Mouse (Mus musculus) neural tube, embryonic 14.5 days (tissue): ENCODE results near the gene Kdm8. TPM values are rescaled to one million over a fixed set of nuclear protein-coding genes. Genes with fewer than 3 reads are reported as not detected.

Experiments used
- ATAC-seq: fragments of 200-750 bp; cut with Nextera tagmentation; 2 replicates; pipeline ENCODE4 v1.8.0; 2017; ENCODE audit warnings: low read depth, mild to moderate bottlenecking, moderate TSS enrichment, moderate library complexity
- H3K27ac ChIP-seq: fragments of 300-500 bp; sonication (generic); 2 replicates; pipeline ENCODE4 v1.5.1; 2014; ENCODE audit warnings: low read depth, mild to moderate bottlenecking, control low read depth, low read length, moderate library complexity, mixed read lengths
- H3K27me3 ChIP-seq: fragments of 300-500 bp; sonication (generic); 2 replicates; pipeline ENCODE4 v1.6.1; 2014; ENCODE audit warnings: low read length; ENCODE audit not compliant: control insufficient read depth, insufficient read depth
- H3K36me3 ChIP-seq: fragments of 300-500 bp; sonication (generic); 2 replicates; pipeline ENCODE4 v1.6.1; 2014; ENCODE audit warnings: low read length, mixed read lengths; ENCODE audit not compliant: control insufficient read depth, insufficient read depth
- H3K4me1 ChIP-seq: fragments of 300-500 bp; sonication (generic); 2 replicates; pipeline ENCODE4 v1.6.1; 2014; ENCODE audit warnings: low read length; ENCODE audit not compliant: control insufficient read depth, insufficient read depth
- H3K4me2 ChIP-seq: fragments of 300-500 bp; sonication (generic); 2 replicates; pipeline ENCODE4 v1.6.1; 2014; ENCODE audit warnings: mild to moderate bottlenecking, low read depth, low read length, control low read depth
- H3K4me3 ChIP-seq: fragments of 300-500 bp; sonication (generic); 2 replicates; pipeline ENCODE4 v1.5.1; 2014; ENCODE audit warnings: low read depth, low read length, control low read depth, mixed read lengths
- H3K9ac ChIP-seq: fragments of 300-500 bp; sonication (generic); replicated peaks from 2 replicates; pipeline ENCODE4 v1.6.1; 2014; ENCODE audit warnings: low read depth, mild to moderate bottlenecking, control low read depth, low read length, mixed read lengths
- H3K9me3 ChIP-seq: fragments of 300-500 bp; sonication (generic); 2 replicates; pipeline ENCODE4 v1.6.1; 2016; ENCODE audit warnings: low read length; ENCODE audit not compliant: control insufficient read depth
- WGBS: fragments of 180-500 bp; shearing (Covaris S2); extraction: QIAGEN DNeasy Blood & Tissue Kit; methylation state at CpG from one replicate; pipeline ENCODE4 v1.1.7; 2014; 5-methylcytosine and 5-hydroxymethylcytosine counted together
- polyA plus RNA-seq: library from polyadenylated mRNA; unstranded; fragments of >200 nt; fragmentation: Nextera tagmentation; extraction: Ambion mirVana; gene quantifications from 2 replicates; pipeline ENCODE4 v1.2.1, GENCODE M21; 2014

Gene Kdm8
- polyA plus RNA-seq, 1 experiment from 2014 or later: 4.9 TPM

DNA sequence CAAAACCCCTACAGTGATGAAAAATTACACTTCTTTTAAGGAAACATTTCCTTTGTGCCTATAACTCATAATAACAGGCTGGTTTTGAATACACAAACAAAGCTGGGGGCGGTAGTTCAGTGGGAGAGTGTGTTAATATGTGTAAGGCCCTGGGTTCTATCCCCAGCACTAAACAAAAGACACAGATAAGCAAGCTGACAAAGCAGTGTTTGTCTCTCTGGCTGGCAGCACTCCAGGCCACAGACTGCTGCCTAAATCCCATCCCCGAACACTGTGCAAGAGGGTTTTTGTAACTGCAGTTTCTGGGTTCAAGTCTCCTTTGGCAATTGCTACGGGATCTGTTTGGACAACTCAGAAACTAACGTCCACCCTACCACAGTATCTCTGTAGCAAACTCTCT lies 2.2 kb upstream of the Kdm8 start:
- Histone ChIP-seq H3K27ac (no peak overlapping the region), H3K36me3 (no peaks in the 10 kb centered on the region), H3K4me2 (no peak overlapping the region), H3K27me3 (no peaks in the 10 kb centered on the region), H3K9me3 (no peaks in the 10 kb centered on the region), H3K4me1 (peaks cover 13% of the 10 kb centered on the region; the same call in 1 of the 2 replicates), H3K9ac (no peak overlapping the region), H3K4me3 (no peak overlapping the region)
- WGBS: 78% methylated on average over 4 of the region's 4 CpGs
- ATAC-seq: no peak

DNA sequence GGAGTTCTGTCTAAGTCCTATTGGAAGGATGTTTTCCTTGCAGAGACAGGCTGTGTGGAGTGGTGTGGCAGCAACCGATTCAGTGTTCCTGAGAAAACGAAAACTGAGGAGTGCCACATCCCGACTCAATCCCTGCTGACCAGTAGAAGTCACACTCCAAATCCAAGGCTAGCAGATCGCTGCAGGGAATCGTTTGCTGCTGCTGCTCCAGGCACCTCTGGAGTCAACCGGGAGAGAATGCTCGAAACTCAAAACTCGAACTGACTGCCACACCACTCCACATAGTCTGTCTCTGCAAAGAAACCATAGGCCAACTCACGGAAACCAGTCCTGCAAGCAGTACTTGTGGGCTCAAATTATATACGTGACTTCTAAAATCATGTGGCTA lies 406 bp upstream of the Kdm8 start:
- Histone ChIP-seq H3K27me3 (no peaks in the 10 kb centered on the region), H3K9ac (peak overlapping the region; percentile 58), H3K9me3 (no peaks in the 10 kb centered on the region), H3K4me2 (peak overlapping the region; percentile 92), H3K36me3 (no peaks in the 10 kb centered on the region), H3K27ac (peak overlapping the region; percentile 91), H3K4me3 (peak overlapping the region; percentile 37), H3K4me1 (peaks cover 13% of the 10 kb centered on the region; the same call in 1 of the 2 replicates)
- WGBS: 20% methylated on average over 10 of the region's 10 CpGs
- peak; percentile 2; the same call in 1 of the 2 replicates for ATAC-seq

DNA sequence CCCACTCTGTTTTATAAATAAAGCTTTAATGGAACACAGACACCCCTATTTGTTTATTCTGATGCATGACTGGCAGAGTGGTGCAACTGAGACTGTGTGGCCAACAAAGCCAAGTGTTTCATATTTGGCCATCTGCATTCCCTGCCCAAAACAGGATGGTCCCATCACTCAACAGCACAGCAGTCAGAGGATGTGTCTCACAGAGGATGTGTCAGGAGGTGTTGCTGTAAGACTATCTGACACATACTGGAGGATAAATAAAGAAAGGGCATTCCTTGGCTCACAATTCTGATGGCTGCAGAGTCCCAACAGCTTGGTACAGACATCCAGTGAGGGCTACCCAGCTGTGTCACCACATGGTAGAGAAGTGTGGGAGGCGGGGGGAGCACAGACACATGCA lies 6.2 kb downstream of the Kdm8 start:
- Histone ChIP-seq H3K27ac (no peak overlapping the region), H3K9me3 (no peaks in the 10 kb centered on the region), H3K4me3 (no peak overlapping the region), H3K27me3 (no peaks in the 10 kb centered on the region), H3K4me2 (no peak overlapping the region), H3K4me1 (peaks cover 2% of the 10 kb centered on the region; the same call in 1 of the 2 replicates), H3K9ac (no peak overlapping the region), H3K36me3 (no peaks in the 10 kb centered on the region)
- WGBS: 47% methylated on average over 1 of the region's 1 CpGs
- ATAC-seq: no peak

DNA sequence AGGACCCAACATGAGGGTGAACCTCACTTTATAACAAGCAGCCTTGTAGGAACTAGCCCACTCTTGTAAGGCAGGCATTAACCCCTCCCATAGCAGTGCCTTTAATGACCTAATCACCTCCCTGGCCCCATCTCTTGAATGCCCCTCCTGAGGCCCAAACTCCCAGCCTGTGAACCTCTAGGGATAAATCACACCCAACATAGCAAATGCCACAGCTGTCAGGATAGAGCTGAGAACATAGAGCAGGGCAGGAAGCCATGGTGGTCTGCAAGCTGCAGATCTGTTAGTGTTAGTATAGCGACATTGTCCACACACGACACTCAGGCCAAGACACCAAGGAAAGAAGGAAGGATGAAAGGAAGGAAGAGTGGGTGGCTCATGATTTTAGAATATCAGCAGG lies 6.6 kb downstream of the Kdm8 start:
- 87% methylated on average over 2 of the region's 2 CpGs for WGBS
- H3K4me3 ChIP-seq: no peak overlapping the region

DNA sequence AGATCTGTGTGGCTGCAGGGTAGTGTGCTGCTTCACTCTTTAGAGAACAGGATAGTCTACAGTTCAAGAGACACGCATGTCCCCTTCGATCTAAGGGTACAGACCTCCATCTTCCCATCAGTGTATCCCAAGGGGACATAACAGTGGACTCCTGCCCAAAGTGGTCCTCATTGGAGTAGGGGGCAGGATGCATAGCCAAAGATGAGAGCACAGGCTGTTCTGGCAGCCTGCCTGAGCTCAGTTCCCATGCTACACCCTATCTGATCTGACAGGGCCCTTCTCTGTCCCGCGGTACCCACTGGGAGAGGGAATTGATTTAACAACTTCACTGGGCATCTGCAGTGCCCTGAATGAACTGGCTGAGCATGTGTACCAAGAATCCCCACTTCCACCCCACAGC lies 9.2 kb downstream of the Kdm8 start:
- ATAC-seq: no peak
- Histone ChIP-seq H3K4me2 (no peak overlapping the region), H3K4me3 (no peak overlapping the region), H3K27ac (no peak overlapping the region), H3K27me3 (no peaks in the 10 kb centered on the region), H3K9ac (no peak overlapping the region), H3K4me1 (no peaks in the 10 kb centered on the region), H3K9me3 (no peaks in the 10 kb centered on the region), H3K36me3 (no peaks in the 10 kb centered on the region)
- 95% methylated on average over 4 of the region's 4 CpGs for WGBS

More for the DNA sequence above, 6.6 kb downstream of the Kdm8 start:
- Histone ChIP-seq H3K27ac (no peak overlapping the region), H3K9ac (no peak overlapping the region), H3K36me3 (no peaks in the 10 kb centered on the region), H3K4me2 (no peak overlapping the region), H3K4me1 (no peaks in the 10 kb centered on the region), H3K9me3 (no peaks in the 10 kb centered on the region), H3K27me3 (no peaks in the 10 kb centered on the region)
- no peak for ATAC-seq

DNA sequence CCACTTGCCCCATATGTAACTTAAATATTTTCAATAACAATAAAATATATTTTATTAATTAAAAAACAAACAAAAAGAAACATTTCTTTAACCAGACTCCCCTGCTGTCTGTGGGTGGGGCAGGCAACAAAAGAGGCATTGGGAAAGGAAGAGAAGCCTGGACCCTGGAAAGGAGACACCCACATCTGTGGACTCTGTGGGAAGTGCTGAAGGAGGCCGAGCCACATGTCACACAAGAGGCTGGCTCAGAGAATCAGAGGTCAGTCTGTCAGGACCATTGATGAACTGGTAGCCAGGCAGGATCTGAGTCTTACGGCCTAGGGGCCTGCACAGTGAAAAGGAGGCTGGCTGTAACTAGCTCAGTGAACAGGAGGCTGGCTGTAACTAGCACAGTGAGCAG lies 17.7 kb downstream of the Kdm8 start:
- Histone ChIP-seq H3K9me3 (no peaks in the 10 kb centered on the region), H3K4me2 (no peak overlapping the region), H3K27me3 (no peaks in the 10 kb centered on the region), H3K36me3 (peaks cover 11% of the 10 kb centered on the region; the same call in 1 of the 2 replicates), H3K27ac (no peak overlapping the region), H3K9ac (no peak overlapping the region), H3K4me3 (no peak overlapping the region), H3K4me1 (no peaks in the 10 kb centered on the region)
- 57% methylated on average over 2 of the region's 2 CpGs for WGBS
- ATAC-seq: no peak

DNA sequence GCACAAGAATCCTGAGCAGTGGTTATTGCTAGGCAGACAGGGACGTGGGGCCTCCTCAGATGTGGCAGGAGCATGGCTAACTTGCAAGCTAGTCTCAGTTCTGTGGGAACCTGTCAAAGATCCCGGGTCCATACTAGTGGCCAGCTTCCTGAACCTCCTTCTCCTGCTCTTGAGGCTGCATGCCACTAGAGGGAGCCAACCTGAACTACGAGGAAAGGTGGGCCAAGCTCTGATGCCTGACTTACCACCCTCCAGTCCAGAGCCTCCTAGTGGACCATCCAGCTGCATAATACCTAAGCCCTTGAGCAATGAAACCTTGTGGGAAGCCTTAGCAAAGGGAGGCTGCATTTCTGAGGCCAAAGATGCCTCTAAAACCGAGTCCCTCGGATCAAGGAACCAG lies 25.5 kb downstream of the Kdm8 start:
- Histone ChIP-seq H3K36me3 (peaks cover 15% of the 10 kb centered on the region), H3K4me3 (no peak overlapping the region), H3K27me3 (no peaks in the 10 kb centered on the region), H3K9me3 (no peaks in the 10 kb centered on the region), H3K4me1 (no peaks in the 10 kb centered on the region), H3K27ac (no peak overlapping the region), H3K9ac (no peak overlapping the region), H3K4me2 (no peak overlapping the region)
- 38% methylated on average over 5 of the region's 5 CpGs for WGBS
- peak; percentile 56; the same call in 1 of the 2 replicates for ATAC-seq

DNA sequence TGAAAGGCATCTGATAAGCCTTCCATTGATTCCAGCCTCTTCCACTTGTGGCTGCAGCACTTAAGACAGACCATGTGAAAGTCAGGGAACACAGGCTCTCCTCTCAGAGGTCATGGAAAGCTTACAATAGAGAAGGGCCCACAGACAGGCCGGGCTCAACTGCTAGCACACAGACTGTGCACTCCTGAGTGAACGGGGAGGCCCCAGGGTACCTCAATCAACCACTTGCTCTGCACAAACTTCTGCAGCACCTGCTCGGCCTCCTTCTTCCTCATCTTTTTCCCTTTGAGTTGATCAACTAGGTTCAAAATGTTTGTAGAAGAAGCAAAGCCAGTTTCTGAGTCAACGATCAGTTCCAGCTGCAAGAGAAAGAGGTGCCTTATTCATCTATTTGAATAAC lies 26.4 kb downstream of the Kdm8 start:
- Histone ChIP-seq H3K4me1 (no peaks in the 10 kb centered on the region), H3K4me2 (no peak overlapping the region), H3K9me3 (no peaks in the 10 kb centered on the region), H3K4me3 (no peak overlapping the region), H3K27me3 (no peaks in the 10 kb centered on the region), H3K27ac (no peak overlapping the region), H3K36me3 (peaks cover 15% of the 10 kb centered on the region), H3K9ac (no peak overlapping the region)
- no peak for ATAC-seq
- WGBS: 96% methylated on average over 4 of the region's 4 CpGs

DNA sequence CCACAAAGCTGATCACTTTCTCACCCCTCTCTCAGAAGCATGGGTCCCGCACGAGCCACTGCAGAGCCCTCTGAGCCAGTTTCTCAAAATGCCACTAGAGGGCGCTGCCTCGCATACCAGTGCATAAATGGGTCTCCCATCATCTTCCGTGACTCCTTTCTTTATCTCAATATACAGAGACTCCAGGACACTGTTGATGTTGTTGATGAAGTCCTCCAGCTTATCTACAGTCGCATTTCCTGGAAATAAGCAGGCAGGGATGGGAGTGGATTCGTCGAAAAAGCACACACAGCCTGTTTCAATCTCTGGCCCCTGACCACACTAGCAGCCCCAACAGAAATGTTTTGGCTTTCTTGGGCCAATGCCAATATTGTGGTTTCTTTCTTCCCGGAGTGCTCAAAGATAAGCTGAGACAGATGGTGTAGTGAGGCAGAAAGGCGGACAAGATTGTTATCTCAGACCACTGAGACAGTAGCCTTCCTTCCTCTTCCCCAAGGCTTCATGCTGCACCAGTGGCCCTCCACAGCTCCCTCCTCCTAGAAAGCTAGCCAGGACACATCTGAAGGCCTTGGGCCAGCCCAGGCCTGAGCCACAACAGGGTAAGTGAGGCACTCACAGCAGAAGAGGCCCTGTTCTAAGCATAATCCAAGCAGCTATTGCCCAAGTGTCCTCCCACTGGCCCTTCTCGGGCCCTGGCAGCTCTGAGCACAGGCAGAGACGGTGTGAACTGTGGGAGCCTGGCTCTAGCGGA lies 27.7 kb downstream of the Kdm8 start:
- WGBS: 35% methylated on average over 13 of the region's 13 CpGs
- ATAC-seq: peak; percentile 74; the same call in 1 of the 2 replicates
- no peaks in the 10 kb centered on the region for H3K9me3 ChIP-seq
- no peak overlapping the region for H3K4me3 ChIP-seq
- H3K9ac ChIP-seq: no peak overlapping the region
- no peak overlapping the region; the same call in 1 of the 2 replicates for H3K27ac ChIP-seq
- H3K4me1 ChIP-seq: 0 out of 2 replicates have a peak, but pooled peaks cover 3% of the 10 kb centered on the region
- no peaks in the 10 kb centered on the region for H3K27me3 ChIP-seq
- peaks cover 4% of the 10 kb centered on the region for H3K36me3 ChIP-seq
- no peak overlapping the region for H3K4me2 ChIP-seq
